Mouse (Mus musculus): ENCODE data around the gene Kcnh5. TPM values are rescaled to one million over a fixed set of nuclear protein-coding genes. Genes with fewer than 3 reads are reported as not detected.

Kcnh5 gene
- polyA plus RNA-seq, 1 experiment = not detected

DNA sequence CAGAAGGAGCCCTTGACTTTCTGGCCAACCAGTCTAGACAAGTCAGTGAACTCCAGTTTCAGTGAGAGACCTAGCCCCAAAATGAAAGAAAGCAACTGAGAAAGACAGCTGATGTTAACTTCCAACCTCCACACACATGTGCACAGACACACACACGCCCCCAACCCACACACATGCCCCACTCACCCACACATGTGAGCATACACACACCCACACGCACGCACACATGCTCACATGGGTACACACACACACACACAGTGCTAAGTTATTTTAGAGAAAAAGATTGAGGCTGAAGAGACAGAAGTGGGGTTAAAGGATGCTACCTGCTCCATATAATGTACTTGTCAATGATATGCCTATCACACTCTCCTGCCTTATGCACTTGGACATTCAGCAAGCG lies 327.2 kb downstream of the Kcnh5 start:
- H3K9ac ChIP-seq (ENCODE audit: low read depth, poor library complexity, severe bottlenecking) = no peak overlapping the region
- H3K4me1 ChIP-seq (ENCODE audit: control insufficient read depth, insufficient read depth, low read length) = no peaks in the 10 kb centered on the region
- H3K4me3 ChIP-seq (ENCODE audit: low read depth, low read length) = no peak overlapping the region
- H3K27ac ChIP-seq (ENCODE audit: insufficient read depth, low read length) = no peak overlapping the region
- TF ChIP-seq EP300 (IDR thresholded peaks at IDR 0.05; ENCODE audit: insufficient read depth, low read depth, low read length) (no peak), POLR2A (IDR thresholded peaks at IDR 0.05; ENCODE audit: insufficient read depth, low read length) (no peak), CTCF (IDR thresholded peaks at IDR 0.05; ENCODE audit: low read depth, low read length) (no peak)
- H3K36me3 ChIP-seq (ENCODE audit: control insufficient read depth, insufficient read depth, low read length, poor library complexity, severe bottlenecking) = no peaks in the 10 kb centered on the region
- H3K9me3 ChIP-seq (replicated peaks; ENCODE audit: control insufficient read depth, insufficient read depth, low read length, poor library complexity, severe bottlenecking) = no peaks in the 10 kb centered on the region
- no peaks in the 10 kb centered on the region for H3K27me3 ChIP-seq (ENCODE audit: control insufficient read depth, insufficient read depth, low read length, poor library complexity, severe bottlenecking)

GRCm38 (mm10) chr12:74848611-74849347 lies 328.4 kb downstream of the Kcnh5 start:
- Histone ChIP-seq H3K27ac (ENCODE audit: insufficient read depth, low read length) (no peak overlapping the region), H3K27me3 (ENCODE audit: control insufficient read depth, insufficient read depth, low read length, poor library complexity, severe bottlenecking) (no peaks in the 10 kb centered on the region), H3K36me3 (ENCODE audit: control insufficient read depth, insufficient read depth, low read length, poor library complexity, severe bottlenecking) (no peaks in the 10 kb centered on the region), H3K9me3 (replicated peaks; ENCODE audit: control insufficient read depth, insufficient read depth, low read length, poor library complexity, severe bottlenecking) (no peaks in the 10 kb centered on the region), H3K4me3 (ENCODE audit: low read depth, low read length) (no peak overlapping the region), H3K9ac (ENCODE audit: low read depth, poor library complexity, severe bottlenecking) (no peak overlapping the region), H3K4me1 (ENCODE audit: control insufficient read depth, insufficient read depth, low read length) (no peaks in the 10 kb centered on the region)
- no peak for TF ChIP-seq POLR2A (IDR thresholded peaks at IDR 0.05; ENCODE audit: insufficient read depth, low read length)
- no peak for TF ChIP-seq EP300 (IDR thresholded peaks at IDR 0.05; ENCODE audit: insufficient read depth, low read depth, low read length)
- TF ChIP-seq CTCF (IDR thresholded peaks at IDR 0.05; ENCODE audit: low read depth, low read length) = no peak

Other genes starting within 250 kb of the Kcnh5 start
- not detected in 2 replicates for gene Rhoj, start 131.0 kb upstream of the Kcnh5 start, polyA plus RNA-seq (2011; ENCODE audit: insufficient read depth, insufficient read length, low read depth, missing spikeins)
- not detected in 2 replicates for gene Gphb5, start 239.4 kb upstream of the Kcnh5 start, polyA plus RNA-seq (2011; ENCODE audit: insufficient read depth, insufficient read length, low read depth, missing spikeins)

All from ES-Bruce4 (cell line).